Mouse (Mus musculus) forebrain, embryonic 10.5 days (tissue): ENCODE measurements around the gene Scoc. TPM values are rescaled to one million over a fixed set of nuclear protein-coding genes. Genes with fewer than 3 reads are reported as not detected.
A peak's percentile ranks its signal among the peaks of the same experiment; 100 is the strongest.
"Not testable (repeated sequence)": the region's sequence is repeated elsewhere in the genome, so short reads cannot be mapped to it uniquely, and the experiment has no call there.

Experiments used
- DNase-seq: peaks from one replicate; pipeline ENCODE4 v3.0.0-alpha.2; 2017; ENCODE audit warnings: low spot score; ENCODE audit errors: extremely low spot score
- H3K27ac ChIP-seq: fragments of 300-500 bp; sonication (generic); 2 replicates; pipeline ENCODE4 v1.5.1; 2016; ENCODE audit warnings: mild to moderate bottlenecking
- H3K27me3 ChIP-seq: fragments of 300-500 bp; sonication (generic); 2 replicates; pipeline ENCODE4 v1.6.1; 2016; ENCODE audit warnings: mild to moderate bottlenecking; ENCODE audit not compliant: poor library complexity, severe bottlenecking
- H3K36me3 ChIP-seq: fragments of 300-500 bp; sonication (generic); replicated peaks from 2 replicates; pipeline ENCODE4 v1.6.1; 2016; ENCODE audit warnings: mild to moderate bottlenecking, moderate library complexity
- H3K4me1 ChIP-seq: fragments of 300-500 bp; sonication (generic); 2 replicates; pipeline ENCODE4 v1.6.1; 2016
- H3K4me3 ChIP-seq: fragments of 300-500 bp; sonication (generic); 2 replicates; pipeline ENCODE4 v1.5.1; 2016; ENCODE audit warnings: mild to moderate bottlenecking, moderate library complexity
- H3K9me3 ChIP-seq: fragments of 300-500 bp; sonication (generic); 2 replicates; pipeline ENCODE4 v1.6.1; 2016; ENCODE audit warnings: mild to moderate bottlenecking, moderate library complexity
- WGBS: fragments of 180-500 bp; shearing (Covaris S2); methylation state at CpG from one replicate; pipeline ENCODE4 v1.1.7; 2016; 5-methylcytosine and 5-hydroxymethylcytosine counted together
- polyA plus RNA-seq: library from polyadenylated mRNA; unstranded; fragments of >200 nt; fragmentation: Nextera tagmentation; extraction: Ambion mirVana; gene quantifications from 2 replicates; pipeline ENCODE4 v1.2.1, GENCODE M21; 2016

Scoc gene
- 108 and 109 TPM in 2 replicates for polyA plus RNA-seq

GRCm38 (mm10) chr8:83458222-83458621, at the start of gene Scoc:
Gene Scoc, minus strand, starts transcription at chr8:83458391.
- no peak within 1 kb of the TSS for H3K27ac ChIP-seq
- no peak within 1 kb of the TSS for H3K4me3 ChIP-seq
- WGBS = 87% methylated on average over 14 of the region's 14 CpGs
- H3K4me1 ChIP-seq = peaks cover 7% of the 10 kb centered on the region
- H3K36me3 ChIP-seq = no peaks in the 10 kb centered on the region
- H3K27me3 ChIP-seq = no peaks in the 10 kb centered on the region
- 0 out of 2 replicates have a peak, but pooled peaks cover 6% of the 10 kb centered on the region for H3K9me3 ChIP-seq
- DNase-seq = no peak

DNA sequence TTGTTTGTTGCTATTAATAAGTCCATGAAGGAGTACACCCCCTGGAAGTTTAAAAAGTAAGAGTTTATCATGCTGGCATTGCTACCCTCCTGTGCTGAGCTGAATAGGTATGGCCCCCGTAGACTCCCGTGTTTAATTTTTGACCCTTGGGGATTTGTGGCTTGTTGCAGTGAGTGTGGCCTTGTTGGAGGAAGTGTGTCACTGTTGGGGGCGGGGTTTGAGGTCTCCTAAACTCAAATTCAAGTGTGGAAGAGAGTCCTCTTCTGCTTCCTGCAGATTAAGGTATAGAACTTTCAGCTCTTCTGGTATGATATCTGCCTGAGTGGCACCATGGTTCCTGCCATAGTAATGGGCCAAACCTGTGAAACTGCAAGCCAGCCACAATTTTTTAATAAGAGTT, 1.4 kb upstream of the Scoc start:
- Histone ChIP-seq H3K4me3 (no peak overlapping the region), H3K27me3 (no peaks in the 10 kb centered on the region), H3K36me3 (no peaks in the 10 kb centered on the region), H3K9me3 (0 out of 2 replicates have a peak, but pooled peaks cover 6% of the 10 kb centered on the region), H3K27ac (no peak overlapping the region), H3K4me1 (no peaks in the 10 kb centered on the region)
- DNase-seq = no peak
- WGBS = 72% methylated on average over 3 of the region's 3 CpGs

DNA sequence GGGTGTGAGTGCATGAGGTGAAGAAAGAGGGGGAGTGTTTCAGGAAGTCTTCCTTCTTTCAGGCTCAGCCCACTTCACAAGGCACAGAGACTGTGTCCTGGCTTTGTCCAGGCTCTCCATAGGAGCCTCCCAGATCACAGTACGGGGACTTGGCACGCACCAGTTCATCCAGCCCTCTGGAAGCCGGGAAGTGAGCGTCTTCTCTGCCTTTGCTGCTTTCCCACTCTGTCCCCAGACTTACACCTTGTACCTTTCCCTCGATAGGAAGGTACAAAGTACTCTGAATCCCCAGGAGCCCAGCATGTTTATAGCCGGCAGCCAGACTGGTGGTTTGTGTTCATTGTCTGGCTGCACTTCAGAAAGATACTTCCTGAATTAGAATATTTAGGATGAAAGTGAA, 1.1 kb downstream of the Scoc start:
- 68% methylated on average over 6 of the region's 6 CpGs for WGBS
- no peaks in the 10 kb centered on the region for H3K36me3 ChIP-seq
- no peak overlapping the region for H3K4me3 ChIP-seq
- H3K9me3 ChIP-seq = 0 out of 2 replicates have a peak, but pooled peaks cover 6% of the 10 kb centered on the region
- H3K4me1 ChIP-seq = peaks cover 7% of the 10 kb centered on the region
- DNase-seq = no peak
- H3K27me3 ChIP-seq = no peaks in the 10 kb centered on the region
- H3K27ac ChIP-seq = no peak overlapping the region

DNA sequence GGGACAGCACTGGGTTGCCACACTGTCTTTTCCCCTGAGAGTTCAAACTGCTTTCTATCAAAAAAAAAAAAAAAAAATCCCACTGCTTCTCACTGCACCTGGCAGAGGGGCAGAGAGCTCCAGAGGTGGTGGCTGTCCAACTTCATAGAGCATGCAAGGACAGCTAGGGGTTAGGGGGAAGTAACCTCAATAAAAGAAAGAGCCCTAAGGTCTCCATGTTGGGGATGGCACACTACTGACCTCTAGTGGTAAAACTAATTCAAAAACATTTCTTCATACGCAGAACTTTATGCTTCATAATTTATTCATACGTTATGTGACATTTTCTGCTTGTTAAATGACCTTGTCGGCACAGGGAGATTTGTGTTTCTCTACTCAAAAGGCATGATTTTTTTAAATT, 7.1 kb downstream of the Scoc start:
- Histone ChIP-seq H3K27me3 (no peaks in the 10 kb centered on the region), H3K36me3 (no peaks in the 10 kb centered on the region), H3K4me3 (no peak overlapping the region), H3K27ac (no peak overlapping the region), H3K4me1 (peaks cover 7% of the 10 kb centered on the region), H3K9me3 (0 out of 2 replicates have a peak, but pooled peaks cover 6% of the 10 kb centered on the region)
- WGBS = 36% methylated on average over 3 of the region's 3 CpGs
- no peak for DNase-seq

DNA sequence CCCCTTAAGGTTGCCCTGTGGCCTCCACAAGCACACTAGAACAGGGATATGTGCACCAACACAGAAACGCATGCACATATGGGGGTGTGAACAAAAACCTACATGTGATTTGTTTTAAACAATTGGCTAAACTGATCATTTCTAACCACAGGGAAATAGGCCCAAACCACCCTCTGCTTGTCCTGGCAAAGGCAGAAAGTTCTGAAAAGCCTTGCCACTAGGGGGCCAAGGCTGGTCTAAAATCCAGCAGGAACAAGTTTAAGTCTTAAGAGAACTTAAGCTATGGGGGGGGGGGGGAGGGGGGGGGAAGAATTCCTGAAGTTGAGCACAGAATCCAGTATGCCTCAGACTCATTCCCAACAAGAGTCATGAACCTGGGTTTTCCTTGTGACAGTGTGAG, 8.2 kb downstream of the Scoc start:
- Histone ChIP-seq H3K27ac (no peak overlapping the region), H3K27me3 (no peaks in the 10 kb centered on the region), H3K36me3 (no peaks in the 10 kb centered on the region), H3K4me1 (peaks cover 7% of the 10 kb centered on the region), H3K9me3 (no peaks in the 10 kb centered on the region), H3K4me3 (no peak overlapping the region)
- DNase-seq = peak; percentile 30
- 70% methylated on average over 1 of the region's 1 CpGs for WGBS

GRCm38 (mm10) chr8:83443052-83443400, 15.2 kb downstream of the Scoc start:
- no peaks in the 10 kb centered on the region for H3K9me3 ChIP-seq
- H3K4me1 ChIP-seq = peaks cover 21% of the 10 kb centered on the region
- H3K36me3 ChIP-seq = peaks cover 4% of the 10 kb centered on the region
- DNase-seq = no peak
- H3K27ac ChIP-seq = peak overlapping the region; percentile 96
- H3K4me3 ChIP-seq = peak overlapping the region; percentile 91
- WGBS = 37% methylated on average over 5 of the region's 5 CpGs
- H3K27me3 ChIP-seq = no peaks in the 10 kb centered on the region

GRCm38 (mm10) chr8:83442243-83443051, 15.7 kb downstream of the Scoc start:
- Histone ChIP-seq H3K27me3 (no peaks in the 10 kb centered on the region), H3K9me3 (no peaks in the 10 kb centered on the region), H3K36me3 (peaks cover 10% of the 10 kb centered on the region), H3K4me3 (peak overlapping the region; percentile 91), H3K27ac (peak overlapping the region; percentile 96), H3K4me1 (peaks cover 21% of the 10 kb centered on the region)
- under 1% methylated on average over 64 of the region's 64 CpGs for WGBS
- peak; percentile 98 for DNase-seq

DNA sequence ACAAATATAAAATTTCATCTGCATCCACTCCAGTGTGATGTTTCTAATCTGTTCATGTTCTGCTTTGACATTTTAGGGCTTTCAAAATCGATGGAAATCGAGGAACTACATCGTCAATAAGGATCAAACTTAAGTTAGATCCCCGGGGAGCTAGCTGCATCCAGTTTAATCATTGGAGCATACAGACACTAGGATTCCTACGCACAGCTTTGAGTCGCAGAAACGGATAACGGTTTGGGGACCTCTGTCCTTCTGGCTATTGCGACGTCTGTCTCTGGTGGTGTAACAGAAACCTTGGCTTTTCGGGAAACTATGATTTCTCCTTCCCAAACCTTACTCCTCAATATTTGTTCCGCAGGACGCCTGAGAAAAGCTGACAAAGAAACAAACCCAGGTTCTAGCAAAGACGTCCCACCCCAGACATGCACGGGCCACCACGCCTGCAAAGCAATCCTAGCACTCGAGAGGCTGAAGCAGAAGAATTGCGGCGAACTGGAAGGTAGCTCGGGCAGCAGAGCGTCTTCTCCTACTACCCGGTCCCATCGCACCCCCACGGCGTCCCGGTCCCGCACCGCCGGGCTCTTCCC, 16.4 kb downstream of the Scoc start:
- Histone ChIP-seq H3K9me3 (no peaks in the 10 kb centered on the region), H3K4me1 (peaks cover 21% of the 10 kb centered on the region), H3K27ac (peak overlapping the region; percentile 96), H3K36me3 (peaks cover 17% of the 10 kb centered on the region), H3K4me3 (peak overlapping the region; percentile 91), H3K27me3 (no peaks in the 10 kb centered on the region)
- no peak for DNase-seq
- WGBS = 2% methylated on average over 29 of the region's 29 CpGs

DNA sequence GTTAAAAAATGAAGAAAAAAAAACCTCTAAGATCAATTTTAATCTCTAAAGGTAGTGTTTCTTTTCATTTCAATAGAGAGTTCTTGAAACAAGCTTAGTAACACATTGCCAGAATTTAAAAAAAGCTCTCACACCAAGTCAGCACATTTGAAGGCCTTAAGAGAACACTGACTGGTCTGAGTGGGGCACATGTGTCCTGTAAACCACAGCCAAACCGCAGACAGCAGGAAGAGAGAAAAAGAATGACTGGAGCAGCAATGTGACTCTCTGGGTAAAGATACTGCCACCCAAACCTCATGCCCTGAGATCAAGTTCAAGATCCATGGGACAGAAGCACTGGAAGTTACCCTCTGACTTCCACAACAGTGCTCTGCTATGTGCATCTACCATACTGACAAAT, 21.1 kb downstream of the Scoc start:
- Histone ChIP-seq H3K27me3 (no peaks in the 10 kb centered on the region), H3K36me3 (peaks cover 49% of the 10 kb centered on the region), H3K27ac (no peak overlapping the region), H3K4me1 (peaks cover 15% of the 10 kb centered on the region), H3K4me3 (no peak overlapping the region), H3K9me3 (no peaks in the 10 kb centered on the region)
- no peak for DNase-seq
- WGBS = 93% methylated on average over 1 of the region's 1 CpGs

DNA sequence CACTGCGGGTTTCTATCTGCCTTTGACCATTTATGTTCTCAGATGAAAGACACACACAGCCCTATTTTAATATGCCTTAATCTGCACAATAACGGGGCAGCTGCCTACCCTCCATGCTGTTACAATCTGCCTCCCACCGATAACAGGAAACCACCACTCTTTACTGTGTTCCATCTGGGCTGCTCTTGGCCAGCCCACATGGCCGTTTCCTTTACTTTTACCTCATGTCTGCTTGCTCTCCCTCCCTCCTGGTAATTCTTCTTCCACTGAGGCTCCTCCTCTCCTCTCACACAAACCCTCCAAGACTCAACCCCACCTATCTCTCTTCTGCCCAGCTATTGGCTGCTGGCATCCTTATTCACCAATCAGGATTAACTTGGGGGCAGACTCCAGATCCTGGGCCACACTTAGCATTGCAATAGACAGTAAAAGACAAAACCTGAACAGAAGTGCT, 29.1 kb downstream of the Scoc start:
- Histone ChIP-seq H3K9me3 (no peaks in the 10 kb centered on the region), H3K36me3 (peaks cover 20% of the 10 kb centered on the region), H3K4me1 (peaks cover 4% of the 10 kb centered on the region; the same call in 1 of the 2 replicates), H3K4me3 (no peak overlapping the region), H3K27ac (no peak overlapping the region), H3K27me3 (no peaks in the 10 kb centered on the region)
- no peak for DNase-seq
- 67% methylated on average over 4 of the region's 4 CpGs for WGBS

DNA sequence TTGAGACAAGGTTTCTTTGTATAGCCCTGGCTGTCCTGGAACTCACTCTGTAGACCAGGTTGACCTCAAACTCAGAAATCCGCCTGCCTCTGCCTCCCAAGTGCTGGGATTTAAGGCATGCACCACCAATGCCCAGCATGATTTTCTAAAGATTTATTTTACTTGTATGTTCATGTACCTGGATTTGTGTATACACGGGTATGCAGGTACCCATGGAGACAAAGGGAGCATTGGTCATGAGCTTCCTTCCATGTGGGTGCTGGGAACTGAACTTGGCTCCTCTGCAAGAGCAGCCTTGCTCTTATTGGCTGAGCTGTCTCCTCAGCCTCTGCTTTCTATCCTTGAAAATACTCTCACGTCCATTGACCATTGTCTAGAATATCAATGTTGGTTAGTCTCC, 29.6 kb downstream of the Scoc start:
- not testable (repeated sequence) for H3K4me1 ChIP-seq, H3K27ac ChIP-seq, H3K4me3 ChIP-seq, DNase-seq, H3K9me3 ChIP-seq, H3K27me3 ChIP-seq
- WGBS = 90% methylated on average over 3 of the region's 3 CpGs
- H3K36me3 ChIP-seq = peaks cover 15% of the 10 kb centered on the region

- Histone ChIP-seq H3K27ac (no peak overlapping the region), H3K9me3 (no peaks in the 10 kb centered on the region), H3K4me1 (peaks cover 4% of the 10 kb centered on the region; the same call in 1 of the 2 replicates), H3K4me3 (no peak overlapping the region), H3K27me3 (no peaks in the 10 kb centered on the region), H3K36me3 (no peaks in the 10 kb centered on the region)
- WGBS = 86% methylated on average over 7 of the region's 7 CpGs
- DNase-seq = no peak
These were observed 31.2 kb downstream of the Scoc start for GRCm38 (mm10) chr8:83426949-83427348.

DNA sequence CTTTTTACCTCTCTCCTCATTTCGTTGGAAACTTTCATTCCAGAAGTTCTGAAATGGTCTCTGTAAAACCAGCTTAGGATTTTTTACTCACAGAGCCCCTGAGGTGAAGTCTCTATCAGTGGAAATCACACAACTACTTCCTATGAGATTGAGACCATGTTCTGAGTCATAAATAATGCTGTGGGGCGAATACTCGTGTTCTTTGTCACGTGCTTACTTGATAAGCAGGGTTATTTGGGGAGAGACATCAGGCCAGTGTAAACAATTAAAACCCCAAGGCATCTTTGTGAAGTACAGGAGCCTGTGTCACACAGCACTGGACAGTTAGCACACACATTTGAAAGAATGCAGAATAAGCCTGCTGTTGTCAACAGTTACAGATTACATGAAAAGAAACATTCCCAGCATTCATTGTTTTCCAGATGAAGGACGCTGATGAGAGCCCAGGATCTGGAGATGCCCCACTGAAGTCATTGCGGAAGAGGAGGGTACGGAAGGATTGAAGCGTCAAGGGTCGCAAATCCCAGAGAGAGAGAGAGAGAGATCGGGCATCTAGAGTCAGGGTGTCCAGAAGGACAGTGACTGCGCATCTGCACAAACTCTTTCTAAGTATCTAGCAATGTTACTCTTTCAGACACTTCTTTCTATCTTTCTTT, 32.0 kb downstream of the Scoc start:
- Histone ChIP-seq H3K4me3 (no peak overlapping the region), H3K27ac (no peak overlapping the region), H3K36me3 (no peaks in the 10 kb centered on the region), H3K27me3 (no peaks in the 10 kb centered on the region), H3K4me1 (peaks cover 4% of the 10 kb centered on the region; the same call in 1 of the 2 replicates), H3K9me3 (no peaks in the 10 kb centered on the region)
- WGBS = 87% methylated on average over 11 of the region's 11 CpGs
- no peak for DNase-seq
